Mouse (Mus musculus) megakaryocyte, embryonic 14.5 days (primary cell): ENCODE measurements at regions not wholly inside any gene's neighbourhood (a gene's known extent, or its start where the extent isn't known, plus 50 kb on each side); places are given as distances from the start of the nearest gene placed in this dataset.

Experiments used
- FLI1 ChIP-seq: IDR thresholded peaks from 2 replicates; pipeline ENCODE4 v1.6.1; 2012; ENCODE audit warnings: low read length, inconsistent platforms, mixed read lengths
- GATA1 ChIP-seq: IDR thresholded peaks from 3 replicates; pipeline ENCODE4 v1.6.1; 2012; ENCODE audit warnings: mixed read lengths, low read length, inconsistent platforms, borderline replicate concordance

- TF ChIP-seq GATA1 (no peak), FLI1 (no peak)
These were observed 56.5 kb upstream of the Cmc1 start for GRCm38 (mm10) chr9:118206483-118206882.
